Mouse (Mus musculus) liver, adult (tissue): Measurements from ENCODE around the gene Trim27.

Experiments used
- GATA4 ChIP-seq: IDR thresholded peaks from 2 replicates; pipeline ENCODE4 v1.6.1; 2014; ENCODE audit warnings: mild to moderate bottlenecking, low read length; ENCODE audit not compliant: insufficient replicate concordance

Trim27 gene

GRCm38 (mm10) chr13:21169121-21169656 is 10.1 kb upstream of the Trim27 start:
- no peak for TF ChIP-seq GATA4

DNA sequence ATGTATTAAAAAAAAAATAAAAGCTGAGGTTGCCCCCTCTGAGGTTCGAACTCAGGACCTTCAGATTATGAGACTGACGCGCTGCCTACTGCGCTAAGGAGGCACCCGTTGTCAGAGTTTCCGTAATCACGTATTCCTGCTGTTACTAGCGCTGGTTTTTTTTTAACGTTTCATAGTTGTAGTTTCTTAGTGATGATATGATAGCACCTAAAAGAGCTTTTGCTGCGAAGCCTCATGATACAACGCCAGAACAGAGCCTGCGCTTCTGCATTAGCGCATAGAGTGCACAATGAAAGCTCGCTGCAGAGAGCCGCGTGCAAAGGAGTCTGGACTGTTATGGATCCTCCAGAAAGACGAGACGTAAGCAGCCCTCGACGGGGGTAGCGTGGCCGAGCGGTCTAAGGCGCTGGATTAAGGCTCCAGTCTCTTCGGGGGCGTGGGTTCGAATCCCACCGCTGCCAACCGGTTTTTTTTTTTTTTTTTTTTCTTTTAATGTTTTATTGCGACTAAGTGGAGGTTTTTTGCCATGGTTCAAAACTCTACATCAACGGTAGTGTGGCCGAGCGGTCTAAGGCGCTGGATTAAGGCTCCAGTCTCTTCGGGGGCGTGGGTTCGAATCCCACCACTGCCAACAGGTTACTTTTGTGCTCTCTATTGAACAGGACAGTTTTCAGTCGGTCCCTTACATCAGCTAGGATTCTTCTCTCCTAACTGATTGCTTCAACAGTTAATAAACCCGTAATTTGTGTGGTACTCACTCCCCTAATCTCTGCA is 9.4 kb upstream of the Trim27 start:
- TF ChIP-seq GATA4, result no peak; the same call in 1 of the 2 replicates

DNA sequence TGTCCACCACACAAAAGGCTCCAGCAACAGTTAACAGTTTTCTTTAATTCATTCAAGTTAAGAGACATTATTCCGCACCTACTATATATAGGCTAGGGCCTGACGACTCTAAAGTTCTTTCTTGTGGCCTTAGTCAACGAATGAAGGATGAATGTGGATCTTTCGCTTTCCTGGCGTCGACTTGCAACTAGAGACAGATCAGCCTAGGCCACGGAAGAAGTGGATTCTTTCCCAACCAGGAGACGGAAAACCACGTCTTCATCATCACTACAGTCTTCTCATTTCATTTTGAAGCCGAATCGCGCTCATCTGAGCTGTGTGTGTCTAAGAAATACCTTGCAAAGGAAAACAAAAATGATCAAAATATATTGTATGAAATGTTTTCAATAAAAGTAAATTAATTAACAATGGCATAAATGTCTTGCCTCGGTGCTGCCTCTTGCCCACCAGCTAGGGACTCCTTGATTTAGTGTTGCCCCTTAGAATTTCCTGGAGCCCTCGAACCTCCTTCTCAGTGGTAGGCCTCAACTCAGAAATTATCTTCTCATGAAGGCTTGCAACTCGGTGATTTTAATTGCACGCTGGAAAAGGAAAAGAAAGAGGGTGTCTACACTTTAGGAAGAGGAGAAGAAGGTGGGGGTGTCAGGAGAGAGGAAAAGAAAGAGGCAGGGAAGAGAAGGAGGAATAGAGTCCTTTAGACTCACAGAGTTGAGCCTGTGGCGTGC is 8.7 kb upstream of the Trim27 start:
- TF ChIP-seq GATA4, result no peak

DNA sequence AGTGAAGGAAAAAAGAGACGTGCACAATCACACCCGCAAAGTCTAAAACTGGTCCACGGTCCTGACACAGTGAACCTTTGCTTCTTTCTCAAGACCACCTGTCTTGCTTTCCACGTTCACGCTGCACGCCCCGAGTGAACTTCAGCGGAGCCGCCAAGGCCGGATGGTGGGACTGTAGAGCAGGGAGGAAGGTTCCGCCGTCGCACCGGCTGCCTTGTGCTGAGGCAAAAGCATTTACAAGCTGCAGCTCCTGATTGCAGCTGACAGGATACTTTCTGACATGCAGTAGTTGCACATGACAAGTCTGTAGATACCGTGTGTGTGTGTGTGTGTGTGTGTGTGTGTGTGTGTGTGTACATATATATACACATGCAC is 8.1 kb upstream of the Trim27 start:
- no peak for TF ChIP-seq GATA4

DNA sequence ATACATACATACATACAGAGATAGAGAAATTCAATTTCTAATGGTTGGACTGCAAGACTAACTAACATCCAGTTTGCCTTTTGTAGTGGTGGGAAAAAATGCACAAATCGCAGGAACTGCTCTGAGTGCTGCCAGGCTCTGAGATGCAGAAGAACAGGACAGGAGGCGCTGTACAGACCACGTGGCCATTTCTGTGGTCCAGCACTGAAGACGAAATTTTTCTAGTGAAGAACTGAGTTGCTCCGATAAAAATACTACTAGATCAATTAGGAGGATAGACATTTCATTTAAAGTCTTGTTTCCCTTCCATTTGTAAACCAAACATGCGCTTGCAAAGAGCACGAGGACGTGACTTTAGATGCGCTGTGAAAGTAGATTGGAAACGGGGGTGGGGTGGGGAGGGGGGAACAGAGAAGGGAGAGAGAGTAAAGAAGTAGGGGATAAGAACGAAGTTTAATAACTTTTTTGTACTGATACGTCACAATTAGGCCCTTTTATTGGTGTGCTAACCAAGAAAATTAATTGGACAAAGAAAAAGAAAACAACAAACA is 7.6 kb upstream of the Trim27 start:
- TF ChIP-seq GATA4, result no peak

- no peak for TF ChIP-seq GATA4
Measured at GRCm38 (mm10) chr13:21172241-21173027, 6.8 kb upstream of the Trim27 start.

- no peak for TF ChIP-seq GATA4
Measured at GRCm38 (mm10) chr13:21173072-21173471, 6.2 kb upstream of the Trim27 start.

- TF ChIP-seq GATA4, result no peak
Measured at GRCm38 (mm10) chr13:21176733-21177132, 2.5 kb upstream of the Trim27 start.

GRCm38 (mm10) chr13:21177657-21178056 is 1.6 kb upstream of the Trim27 start:
- no peak for TF ChIP-seq GATA4

- no peak for TF ChIP-seq GATA4
Measured at GRCm38 (mm10) chr13:21178364-21178763, 881 bp upstream of the Trim27 start.

DNA sequence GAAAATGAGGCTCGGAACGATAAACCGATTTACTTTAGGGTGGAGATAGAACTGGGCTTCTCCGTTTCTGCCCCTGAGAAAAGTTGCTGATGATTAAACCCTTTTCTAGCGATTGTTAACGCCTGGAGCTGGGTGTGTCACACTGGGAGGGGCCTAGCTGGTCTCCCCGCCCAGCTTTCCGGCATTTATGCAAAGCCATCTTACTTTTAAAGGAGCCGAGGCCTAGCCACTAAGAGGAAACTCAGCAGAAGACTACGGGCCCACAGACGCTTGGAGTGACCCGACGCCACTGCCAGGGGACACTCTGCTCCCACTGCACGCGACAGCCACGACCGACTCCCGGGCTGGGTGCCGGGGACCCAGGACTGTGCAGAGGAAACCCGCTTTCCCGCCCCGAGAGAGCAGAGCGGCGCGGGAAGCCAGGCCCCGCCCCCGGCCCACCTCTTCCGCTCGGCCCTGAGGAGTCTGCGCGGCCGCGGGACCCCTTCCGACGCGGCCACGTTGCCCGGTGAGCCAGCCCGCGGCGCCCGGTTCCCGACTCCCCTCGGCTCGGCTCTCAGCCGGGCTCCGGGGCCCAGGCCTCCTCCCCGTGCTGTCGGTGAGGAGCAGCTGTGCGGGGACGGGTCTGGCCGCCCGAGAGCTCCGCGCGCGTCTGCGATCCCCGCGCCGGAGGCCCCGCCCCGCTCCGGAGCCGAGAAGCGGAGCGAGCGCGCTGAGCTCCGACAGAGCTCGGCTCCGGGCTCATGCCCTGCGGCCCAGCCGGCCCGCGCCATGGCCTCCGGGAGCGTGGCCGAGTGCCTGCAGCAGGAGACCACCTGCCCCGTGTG is 692 bp downstream of the Trim27 start:
- no peak for TF ChIP-seq GATA4

DNA sequence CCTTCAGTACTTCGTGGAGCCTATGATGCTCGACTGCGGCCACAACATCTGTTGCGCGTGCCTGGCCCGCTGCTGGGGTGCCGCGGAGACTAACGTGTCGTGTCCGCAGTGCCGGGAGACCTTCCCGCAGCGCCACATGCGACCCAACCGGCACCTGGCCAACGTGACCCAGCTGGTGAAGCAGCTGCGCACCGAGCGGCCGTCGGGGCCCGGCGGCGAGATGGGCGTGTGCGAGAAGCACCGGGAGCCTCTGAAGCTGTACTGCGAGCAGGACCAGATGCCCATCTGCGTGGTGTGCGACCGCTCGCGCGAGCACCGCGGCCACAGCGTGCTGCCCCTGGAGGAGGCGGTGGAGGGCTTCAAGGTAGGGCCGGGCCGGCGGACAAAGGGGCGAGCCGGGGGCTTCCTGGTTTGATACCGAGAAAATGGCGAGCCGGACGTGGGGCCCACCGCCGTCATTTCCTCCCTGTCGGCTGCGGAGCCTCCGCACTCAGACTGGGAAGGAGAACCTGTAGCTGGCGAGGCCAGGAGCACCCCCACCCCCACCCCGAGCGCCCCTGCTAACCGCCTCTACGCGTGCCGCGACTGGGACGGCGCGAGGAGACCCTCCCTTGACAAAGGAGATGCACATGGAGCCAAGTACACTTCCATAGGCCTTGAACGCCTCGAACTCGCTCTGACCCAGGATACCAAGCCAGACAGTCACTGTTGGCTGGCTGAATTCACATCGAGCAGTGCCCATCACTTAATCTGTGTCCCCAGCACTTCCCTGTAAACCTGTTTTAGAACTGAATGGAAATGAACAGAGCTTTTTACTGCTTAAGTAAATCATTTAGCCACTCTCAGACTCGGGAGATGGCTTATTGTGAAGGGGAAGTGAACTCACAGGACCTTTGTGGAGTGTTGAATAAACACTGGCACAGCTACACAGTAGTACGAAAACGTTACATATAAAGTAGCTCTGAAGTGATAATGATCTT is 1.6 kb downstream of the Trim27 start:
- TF ChIP-seq GATA4, result peak; percentile 27; the same call in 1 of the 2 replicates

DNA sequence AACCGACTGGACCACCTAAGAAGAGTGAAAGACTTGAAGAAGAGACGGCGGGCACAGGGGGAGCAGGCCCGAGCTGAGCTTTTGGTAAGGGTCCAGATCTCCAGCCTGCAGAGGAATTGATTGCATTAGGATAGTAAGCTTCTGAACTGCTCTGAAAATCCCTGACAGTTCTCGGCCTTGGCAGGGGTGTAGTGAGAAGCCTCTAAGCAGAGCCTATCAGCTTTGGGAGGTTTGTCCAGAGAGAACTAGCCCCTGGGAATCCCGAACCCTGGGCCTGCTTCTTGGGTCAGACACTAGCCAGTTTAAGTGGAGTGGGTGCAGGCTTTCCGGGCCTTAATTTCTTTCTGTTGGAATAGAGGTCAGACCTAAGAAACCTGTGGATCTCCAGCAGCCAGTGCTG is 2.8 kb downstream of the Trim27 start:
- TF ChIP-seq GATA4, result no peak

GRCm38 (mm10) chr13:21183066-21183465 is 3.8 kb downstream of the Trim27 start:
- TF ChIP-seq GATA4, result no peak

- no peak for TF ChIP-seq GATA4
Measured at GRCm38 (mm10) chr13:21183661-21184060, 4.4 kb downstream of the Trim27 start.
